In genomic region chr2:180765713-180766112, GRCm38 (mm10) we compare ENCODE assay signal across 22 mouse cellular contexts. TPM values are rescaled to one million over a fixed set of nuclear protein-coding genes. Genes with fewer than 3 reads are reported as not detected.
DNase-seq lines count a peak whose midpoint lies in the region; ATAC-seq and TF ChIP-seq lines count a peak whose summit lies in the region.
"Had no signal": no experiment of that assay in that cellular context is flagged by ENCODE, and none has a peak within 500 bp of the region (broad histone marks: within the 10 kb centered on the region; RNA-seq: fewer than 3 reads in every experiment).

No protein-coding gene starts in this region.

- peaks cover 15% of the 10 kb centered on the region for H3K4me1 ChIP-seq in hindbrain, embryonic 12.5 days
- no peaks in the 10 kb centered on the region; the same call in 1 of the 2 replicates for H3K4me1 ChIP-seq in hindbrain, embryonic 16.5 days (ENCODE audit: control insufficient read depth, insufficient read depth, low read depth, low read length)
- H3K4me1 ChIP-seq in CH12.LX (ENCODE audit: control insufficient read depth in 1 of 2, insufficient read depth in 2 of 2) (peaks cover 5% of the 10 kb centered on the region in 2 experiments; a peak in 2 of 4 replicates), ES-E14 (ENCODE audit: control insufficient read depth in 2 of 2, insufficient read depth in 2 of 2, low read length in 2 of 2, poor library complexity in 1 of 2) (peaks cover 0 to 2% of the 10 kb centered on the region in 2 experiments; a peak in 1 of 4 replicates)
- H3K4me1 ChIP-seq: embryonic facial prominence, embryonic 13.5 days; embryonic facial prominence, embryonic 15.5 days; forebrain, embryonic 10.5 days had no signal

- DNase-seq in CH12.LX (ENCODE audit: extremely low read depth) (no peak), ES-E14 (ENCODE audit: low read depth, low spot score) (no peak)
- no peak for DNase-seq in right cerebral cortex, postnatal 10 days (ENCODE audit: low spot score in 2 of 2)
- DNase-seq: adrenal gland, adult 2 months; adrenal gland, postnatal 10 days; adrenal gland, postnatal 25 days; cerebellum, adult 11 months; cerebellum, adult 8-10 months; embryo, embryonic 11 days had no signal

- in situ Hi-C loops in CH12.LX (cut with MboI; ENCODE audit: low pct_ligation_motif_present, low pct_unique_long_range_greater_than_20kb, low sequenced_read_pairs), result loop anchor here (25.0 kb wide), 1 partner anchor 303 kb away; the partner anchor contains the start of gene Slco4a1
- in situ Hi-C loops in ES-E14 (cut with MboI; ENCODE audit: low sequenced_read_pairs in 2 of 2, unreplicated experiment in 2 of 2), result no loop called here

- H3K27me3 ChIP-seq in hindbrain, embryonic 12.5 days, result peaks cover 13% of the 10 kb centered on the region; the same call in 1 of the 2 replicates
- no peaks in the 10 kb centered on the region; the same call in 1 of the 2 replicates for H3K27me3 ChIP-seq in hindbrain, embryonic 16.5 days (replicated peaks; ENCODE audit: control insufficient read depth, insufficient read depth, low read length)
- peaks cover 84% of the 10 kb centered on the region for H3K27me3 ChIP-seq in CH12.LX (replicated peaks)

- no peak for ATAC-seq in hindbrain, embryonic 12.5 days (ENCODE audit: low FRiP score)
- no peak for ATAC-seq in hindbrain, embryonic 16.5 days
- ATAC-seq: forebrain, embryonic 14.5 days; forebrain, embryonic 16.5 days had no signal

- H3K79me2 ChIP-seq in CH12.LX (replicated peaks; ENCODE audit: control insufficient read depth, extremely low read depth, insufficient read depth, poor library complexity, severe bottlenecking), result no peaks in the 10 kb centered on the region

- WGBS in hindbrain, embryonic 12.5 days, result 63% methylated on average over 7 of the region's 7 CpGs
- WGBS in hindbrain, embryonic 16.5 days, result 62% methylated on average over 7 of the region's 7 CpGs

- dilution Hi-C loops in CH12.LX (cut with MboI; ENCODE audit: extremely low pct_ligation_motif_present, extremely low pct_unique_long_range_greater_than_20kb, low sequenced_read_pairs), result no loop called here

- TF ChIP-seq EP300 in CH12.LX (IDR thresholded peaks at IDR 0.05; ENCODE audit: low read length), result no peak

- no peak overlapping the region for H3K4me3 ChIP-seq in hindbrain, embryonic 12.5 days
- no peak overlapping the region for H3K4me3 ChIP-seq in hindbrain, embryonic 16.5 days (ENCODE audit: low read length)
- no peak overlapping the region for H3K4me3 ChIP-seq in CH12.LX (replicated peaks in 1 of 3; ENCODE audit: low read depth in 2 of 3, low read length in 2 of 3, poor library complexity in 1 of 3)
- H3K4me3 ChIP-seq in ES-E14 (ENCODE audit: insufficient read depth in 1 of 2, low read depth in 1 of 2, low read length in 2 of 2, poor library complexity in 1 of 2, severe bottlenecking in 1 of 2), result no peak overlapping the region
- H3K4me3 ChIP-seq: embryonic facial prominence, embryonic 13.5 days; embryonic facial prominence, embryonic 15.5 days; erythroblast, embryonic 14.5 days; forebrain, embryonic 10.5 days; forebrain, embryonic 12.5 days had no signal

- TF ChIP-seq POLR2A in CH12.LX (IDR thresholded peaks at IDR 0.05; ENCODE audit: low read depth, low read length), result no peak

- no peaks in the 10 kb centered on the region for H3K36me3 ChIP-seq in hindbrain, embryonic 12.5 days
- no peaks in the 10 kb centered on the region for H3K36me3 ChIP-seq in hindbrain, embryonic 16.5 days (ENCODE audit: control insufficient read depth, insufficient read depth, low read length)
- H3K36me3 ChIP-seq in CH12.LX (replicated peaks in 1 of 2; ENCODE audit: control insufficient read depth in 1 of 2, insufficient read depth in 1 of 2, low read length in 1 of 2) (no peaks in the 10 kb centered on the region), ES-E14 (ENCODE audit: control insufficient read depth, insufficient read depth, low read length, poor library complexity, severe bottlenecking) (no peaks in the 10 kb centered on the region)
- H3K36me3 ChIP-seq: embryonic facial prominence, embryonic 13.5 days; embryonic facial prominence, embryonic 15.5 days; forebrain, embryonic 10.5 days; forebrain, embryonic 12.5 days had no signal

- no peak overlapping the region for H3K9ac ChIP-seq in hindbrain, embryonic 12.5 days
- no peak overlapping the region for H3K9ac ChIP-seq in hindbrain, embryonic 16.5 days (ENCODE audit: low read depth, low read length)
- H3K9ac ChIP-seq in CH12.LX (ENCODE audit: insufficient read depth, low read depth), result no peak overlapping the region
- H3K9ac ChIP-seq in ES-E14 (ENCODE audit: insufficient read depth, low read depth, low read length, poor library complexity, severe bottlenecking), result no peak overlapping the region
- H3K9ac ChIP-seq: embryonic facial prominence, embryonic 13.5 days; embryonic facial prominence, embryonic 15.5 days; forebrain, embryonic 12.5 days had no signal

- no peak for TF ChIP-seq RAD21 in CH12.LX (IDR thresholded peaks at IDR 0.05; ENCODE audit: low read depth, low read length)

- H3K27ac ChIP-seq in hindbrain, embryonic 12.5 days, result peak overlapping the region; percentile 23; the same call in 1 of the 2 replicates
- no peak overlapping the region for H3K27ac ChIP-seq in hindbrain, embryonic 16.5 days (ENCODE audit: low read depth, low read length)
- no peak overlapping the region for H3K27ac ChIP-seq in CH12.LX (ENCODE audit: insufficient read depth, low read depth)
- no peak overlapping the region for H3K27ac ChIP-seq in ES-E14 (ENCODE audit: insufficient read depth, low read depth, low read length, poor library complexity, severe bottlenecking)
- H3K27ac ChIP-seq: embryonic facial prominence, embryonic 13.5 days; embryonic facial prominence, embryonic 15.5 days; forebrain, embryonic 10.5 days; forebrain, embryonic 12.5 days had no signal

- TF ChIP-seq CTCF in CH12.LX (conservative IDR thresholded peaks at IDR 0.05 in 1 of 2, IDR thresholded peaks at IDR 0.05 in 1 of 2; ENCODE audit: low read depth in 2 of 2, low read length in 2 of 2), result no peak

- H3K4me2 ChIP-seq in hindbrain, embryonic 12.5 days (replicated peaks), result no peak overlapping the region
- H3K4me2 ChIP-seq in hindbrain, embryonic 16.5 days (ENCODE audit: low read length), result no peak overlapping the region
- H3K4me2 ChIP-seq in CH12.LX (ENCODE audit: insufficient read depth, low read depth, poor library complexity, severe bottlenecking), result no peak overlapping the region
- H3K4me2 ChIP-seq: embryonic facial prominence, embryonic 13.5 days; embryonic facial prominence, embryonic 15.5 days; forebrain, embryonic 12.5 days had no signal

- no peaks in the 10 kb centered on the region for H3K9me3 ChIP-seq in hindbrain, embryonic 12.5 days (replicated peaks)
- no peaks in the 10 kb centered on the region for H3K9me3 ChIP-seq in hindbrain, embryonic 16.5 days (ENCODE audit: control insufficient read depth, low read length)
- H3K9me3 ChIP-seq in CH12.LX (replicated peaks; ENCODE audit: low read length) (no peaks in the 10 kb centered on the region), ES-E14 (ENCODE audit: control insufficient read depth, insufficient read depth, low read depth, low read length) (no peaks in the 10 kb centered on the region)
- H3K9me3 ChIP-seq: embryonic facial prominence, embryonic 13.5 days; embryonic facial prominence, embryonic 15.5 days; forebrain, embryonic 10.5 days; forebrain, embryonic 12.5 days had no signal

TF ChIP-seq in CH12.LX, 34 proteins besides CTCF, POLR2A, EP300 and RAD21 (continues in another document):
- TF ChIP-seq MAFK (IDR thresholded peaks at IDR 0.05; ENCODE audit: insufficient replicate concordance, low read length) (peak; percentile 72; the same call in 1 of the 2 replicates), POLR2AphosphoS2 (IDR thresholded peaks at IDR 0.05; ENCODE audit: low read depth, low read length) (no peak), ZC3H11A (IDR thresholded peaks at IDR 0.05; ENCODE audit: low read depth, low read length) (no peak), BHLHE40 (IDR thresholded peaks at IDR 0.05; ENCODE audit: low read depth, low read length) (no peak), MXI1 (IDR thresholded peaks at IDR 0.05; ENCODE audit: low read depth, low read length) (no peak)

TF ChIP-seq in ES-E14, 5 proteins besides CTCF, POLR2A, EP300 and RAD21:
- TF ChIP-seq ZNF384 (IDR thresholded peaks at IDR 0.05; ENCODE audit: low read depth, low read length) (no peak), MAFK (IDR thresholded peaks at IDR 0.05; ENCODE audit: insufficient read depth, low read depth, low read length) (peak; percentile 79)

RNA-seq across cellular contexts. Expression of gene Bhlhe23, which starts 11.0 kb away (rescaled TPM):
- 2.3 and 3.3 TPM in 2 replicates for polyA plus RNA-seq in hindbrain, embryonic 12.5 days (2016; fragmentation: Nextera tagmentation; extraction: Ambion mirVana)
- 0.36 and 0.69 TPM in 2 replicates for polyA plus RNA-seq in hindbrain, embryonic 16.5 days (2015; fragmentation: Nextera tagmentation; extraction: Ambion mirVana)
- total RNA-seq in CH12.LX (2012; rRNA removed), result not detected in 2 replicates
- total RNA-seq in CH12.LX (2014; rRNA removed), result not detected in 2 replicates
- not detected in 2 replicates for polyA plus RNA-seq in CH12.LX (2012; ENCODE audit: insufficient read length, low read depth)
- 0.11 and 0.18 TPM in 2 replicates for total RNA-seq in ES-E14 (2012; rRNA removed)
- total RNA-seq: adrenal gland, adult 2 months; adrenal gland, postnatal 10 days; adrenal gland, postnatal 25 days; adrenal gland, postnatal 4 days; common myeloid progenitor, adult 5-6 weeks; MEL had no signal
- polyA plus RNA-seq: adrenal gland, adult 2 months; embryonic facial prominence, embryonic 13.5 days; embryonic facial prominence, embryonic 15.5 days; erythroblast, embryonic 14.5 days had no signal

RNA-seq across cellular contexts. Expression of gene Slc17a9, which starts 40.6 kb away (rescaled TPM):
- 0.53 and 0.80 TPM in 2 replicates for polyA plus RNA-seq in hindbrain, embryonic 12.5 days (2016; fragmentation: Nextera tagmentation; extraction: Ambion mirVana)
- polyA plus RNA-seq in hindbrain, embryonic 16.5 days (2015; fragmentation: Nextera tagmentation; extraction: Ambion mirVana), result 0.19 and 0.42 TPM in 2 replicates
- total RNA-seq in CH12.LX (2012; rRNA removed), result 13.4 and 16.2 TPM in 2 replicates
- 6.5 and 7.2 TPM in 2 replicates for total RNA-seq in CH12.LX (2014; rRNA removed)
- 23.7 and 26.0 TPM in 2 replicates for polyA plus RNA-seq in CH12.LX (2012; ENCODE audit: insufficient read length, low read depth)
- 12.0 and 28.1 TPM in 2 replicates for total RNA-seq in ES-E14 (2012; rRNA removed)
- polyA plus RNA-seq: embryonic facial prominence, embryonic 11.5 days; forebrain, embryonic 14.5 days had no signal

RNA-seq across cellular contexts. Expression of gene Gid8, which starts 55.8 kb away (rescaled TPM):
- 54.8 and 57.3 TPM in 2 replicates for polyA plus RNA-seq in hindbrain, embryonic 12.5 days (2016; fragmentation: Nextera tagmentation; extraction: Ambion mirVana)
- polyA plus RNA-seq in hindbrain, embryonic 16.5 days (2015; fragmentation: Nextera tagmentation; extraction: Ambion mirVana), result 52.8 and 58.9 TPM in 2 replicates
- total RNA-seq in CH12.LX (2012; rRNA removed) (15.6 and 21.7 TPM in 2 replicates), CH12.LX (2014; rRNA removed) (32.1 and 32.5 TPM in 2 replicates), ES-E14 (2012; rRNA removed) (57.8 and 64.7 TPM in 2 replicates)
- 44.1 and 45.4 TPM in 2 replicates for polyA plus RNA-seq in CH12.LX (2012; ENCODE audit: insufficient read length, low read depth)

RNA-seq across cellular contexts. Expression of gene Dido1, which starts 55.9 kb away (rescaled TPM):
- polyA plus RNA-seq in hindbrain, embryonic 12.5 days (2016; fragmentation: Nextera tagmentation; extraction: Ambion mirVana), result 37.2 and 42.1 TPM in 2 replicates
- 20.7 and 21.7 TPM in 2 replicates for polyA plus RNA-seq in hindbrain, embryonic 16.5 days (2015; fragmentation: Nextera tagmentation; extraction: Ambion mirVana)
- total RNA-seq in CH12.LX (2012; rRNA removed) (24.9 and 30.0 TPM in 2 replicates), CH12.LX (2014; rRNA removed) (15.5 and 16.4 TPM in 2 replicates), ES-E14 (2012; rRNA removed) (84.7 and 90.6 TPM in 2 replicates)
- polyA plus RNA-seq in CH12.LX (2012; ENCODE audit: insufficient read length, low read depth), result 25.0 and 25.8 TPM in 2 replicates

Comparison
In these comparisons a context has a peak if more than half of its experiments do, and no peak if none do; other contexts are left out.
1. RNA of gene Slc17a9, which starts 40.6 kb away (polyA plus RNA-seq): 23.7 to 26.0 TPM in CH12.LX; 0.53 to 0.80 TPM in hindbrain, embryonic 12.5 days and 0.19 to 0.42 TPM in hindbrain, embryonic 16.5 days; every median in the first group is over 10 times any median in the second.